Mouse (Mus musculus) mouse trophoblast stem cell (cell line): ENCODE results near the gene Ift81.

Experiments
- in situ Hi-C, 2 experiments: fragments of 300-500 bp; cut with MseI, MboI; formaldehyde crosslinking; loops; 2 replicates in 1 of 2; 3 replicates in 1 of 2; pipeline ENCODE4 v1.15.1; 2025

Gene Ift81

GRCm38 (mm10) chr5:122547810-122548209 lies 66.5 kb downstream of the Ift81 start:
- in situ Hi-C loops = no loop called here

- in situ Hi-C loops = no loop called here
Measured at GRCm38 (mm10) chr5:122547251-122547714, 67.0 kb downstream of the Ift81 start.

GRCm38 (mm10) chr5:122543392-122543791 lies 70.9 kb downstream of the Ift81 start:
- in situ Hi-C loops = no loop called here

DNA sequence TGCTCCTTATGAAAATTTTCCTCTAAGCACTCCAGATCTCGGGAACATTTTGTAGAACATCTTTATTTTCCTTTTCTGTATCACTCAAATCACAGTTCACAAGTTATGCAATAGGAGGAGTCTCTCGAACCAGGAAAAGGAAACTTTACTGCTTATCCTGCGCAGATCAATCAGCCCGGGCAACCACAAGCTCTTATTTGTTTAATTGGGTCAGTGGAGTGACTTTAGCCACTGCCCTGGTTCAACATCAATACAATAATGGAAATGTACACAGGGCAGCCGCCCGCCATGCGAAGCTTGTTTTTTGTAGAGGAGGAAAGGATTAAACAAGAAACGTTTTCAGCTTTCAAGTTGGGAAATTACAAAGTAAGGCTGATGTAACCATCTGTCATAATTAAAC lies 72.4 kb downstream of the Ift81 start:
- in situ Hi-C loops = no loop called here

- in situ Hi-C loops = no loop called here
Measured at GRCm38 (mm10) chr5:122538077-122538476, 76.2 kb downstream of the Ift81 start.

GRCm38 (mm10) chr5:122537654-122538053 lies 76.7 kb downstream of the Ift81 start:
- in situ Hi-C loops = no loop called here

DNA sequence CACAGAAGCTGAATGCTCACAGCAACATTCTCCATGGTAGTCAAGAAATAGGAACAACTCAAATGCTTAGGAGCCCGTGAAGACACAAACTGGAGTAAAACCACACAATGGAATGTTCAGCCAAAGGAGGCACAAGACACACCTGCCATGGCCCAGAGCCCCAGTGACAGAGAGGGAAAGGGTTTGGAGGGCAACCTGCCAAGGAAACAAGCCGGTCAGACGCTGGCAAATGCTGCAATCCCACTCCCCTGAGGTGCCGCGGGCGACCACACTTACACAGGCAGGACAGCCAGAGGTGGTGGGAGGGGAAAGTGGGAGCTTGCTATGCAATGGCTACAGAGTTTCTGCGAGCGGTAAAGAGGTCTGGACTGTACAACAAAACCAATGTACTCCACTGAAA lies 80.4 kb downstream of the Ift81 start:
- in situ Hi-C loops = no loop called here

DNA sequence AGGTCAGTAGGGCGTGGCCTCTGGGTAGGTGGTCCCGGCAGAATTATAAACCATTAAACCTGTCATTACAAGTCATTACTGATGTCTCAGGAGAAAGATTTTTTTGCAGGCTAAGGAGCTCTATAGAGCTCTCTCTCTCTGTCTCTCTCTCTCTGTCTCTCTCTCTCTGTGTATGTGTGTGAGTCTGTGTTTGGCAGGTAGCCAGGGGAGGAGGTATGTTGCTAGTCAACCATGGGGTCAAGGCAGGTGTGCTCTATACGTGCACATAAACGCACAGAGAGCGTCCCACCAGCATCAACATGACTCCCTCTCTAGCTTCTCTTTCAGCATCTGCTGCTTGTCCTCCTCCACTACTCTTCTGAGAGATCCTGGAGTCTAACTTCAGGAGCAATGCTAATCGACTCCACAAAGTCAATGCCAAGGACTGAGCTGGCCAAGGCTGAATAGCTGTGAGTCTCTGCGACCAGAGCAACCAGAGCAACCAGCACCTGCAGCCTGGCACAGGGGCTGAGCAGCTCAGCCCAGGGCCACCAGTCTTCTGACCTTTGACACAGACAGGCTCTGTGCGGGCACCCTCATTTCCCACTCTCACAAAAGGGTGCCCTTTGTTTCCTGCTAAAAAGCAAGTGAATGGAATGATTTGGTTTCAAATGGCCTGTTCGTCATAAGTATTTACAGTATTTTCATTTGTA lies 84.3 kb downstream of the Ift81 start:
- in situ Hi-C loops = no loop called here

GRCm38 (mm10) chr5:122529316-122529715 lies 85.0 kb downstream of the Ift81 start:
- in situ Hi-C loops = no loop called here

- in situ Hi-C loops = no loop called here
Measured at GRCm38 (mm10) chr5:122528591-122528990, 85.7 kb downstream of the Ift81 start.

- in situ Hi-C loops = no loop called here
Measured at GRCm38 (mm10) chr5:122527761-122528160, 86.6 kb downstream of the Ift81 start.

- in situ Hi-C loops = no loop called here
Measured at GRCm38 (mm10) chr5:122526878-122527730, 87.2 kb downstream of the Ift81 start.

- in situ Hi-C loops = no loop called here
Measured at GRCm38 (mm10) chr5:122526405-122526804, 87.9 kb downstream of the Ift81 start.

DNA sequence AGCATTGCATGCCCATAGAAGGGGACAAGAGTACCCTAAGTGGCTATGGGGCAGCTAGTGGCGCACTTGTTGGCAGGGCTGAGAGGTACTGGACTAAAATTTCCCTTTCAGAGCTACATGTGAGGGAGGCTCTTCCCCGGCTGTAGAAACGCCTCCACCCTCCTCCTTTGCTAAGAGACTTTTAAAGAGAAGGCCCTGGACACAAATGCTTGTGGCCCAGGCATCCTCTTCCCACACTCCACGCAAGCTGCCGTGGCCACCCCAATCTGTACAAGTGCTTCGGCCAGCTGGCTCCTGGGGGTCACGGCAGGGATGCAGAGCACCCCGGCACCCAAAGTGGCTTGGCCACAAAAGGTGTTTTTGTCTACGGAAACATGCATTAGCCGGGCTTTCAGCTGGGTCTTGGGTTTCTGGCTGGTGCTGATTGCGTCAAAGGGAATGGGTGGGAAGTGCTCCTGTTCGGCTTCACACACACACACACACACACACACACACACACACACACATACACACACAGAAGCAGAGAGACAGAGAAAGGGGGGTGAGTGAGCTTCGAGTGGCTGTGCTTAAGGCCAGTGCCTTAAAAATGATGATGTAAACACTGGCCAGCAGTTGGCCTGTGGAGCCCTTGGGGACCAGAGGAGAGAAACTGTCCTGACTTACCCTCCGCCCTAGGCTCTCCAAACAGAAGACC lies 88.9 kb downstream of the Ift81 start:
- in situ Hi-C loops = no loop called here

DNA sequence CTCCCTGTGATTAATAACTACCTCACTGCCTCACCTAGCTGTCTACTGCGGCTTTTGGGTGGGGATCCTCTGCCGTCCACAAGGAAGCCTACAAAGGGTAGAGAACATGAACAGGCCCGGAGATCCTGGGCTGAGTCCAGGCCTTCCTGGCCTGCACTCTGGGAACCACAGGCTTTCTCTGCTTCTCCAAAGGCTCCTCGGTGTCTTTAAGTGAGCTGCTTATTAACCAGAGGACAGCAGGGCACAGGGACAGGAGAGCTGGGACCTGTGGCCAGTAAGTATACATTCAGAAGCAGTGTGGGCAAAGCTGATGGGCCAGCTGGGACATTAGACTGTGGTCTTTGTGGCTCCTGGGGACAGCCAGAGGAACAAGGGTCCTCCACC lies 89.5 kb downstream of the Ift81 start:
- in situ Hi-C loops = no loop called here

DNA sequence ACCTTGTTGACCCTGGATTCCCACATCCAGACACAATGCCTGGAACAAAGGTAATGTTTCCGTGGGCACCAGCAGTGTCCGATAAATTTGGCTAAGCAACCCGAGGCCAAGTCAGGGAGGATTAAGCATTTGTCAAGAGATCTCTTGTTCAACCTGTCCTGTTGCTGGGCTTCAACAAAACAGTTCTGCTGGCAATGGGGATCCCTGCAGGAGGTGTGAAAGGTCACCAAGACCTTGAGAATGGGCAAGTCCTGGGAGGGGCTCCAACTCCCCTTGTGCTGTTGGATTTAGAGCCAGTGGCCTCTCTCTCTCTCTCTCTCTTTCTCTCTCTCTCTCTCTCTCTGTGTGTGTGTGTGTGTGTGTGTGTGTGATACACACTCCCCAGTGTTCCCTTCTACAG lies 90.1 kb downstream of the Ift81 start:
- in situ Hi-C loops = no loop called here

GRCm38 (mm10) chr5:122521130-122521473 lies 93.2 kb downstream of the Ift81 start:
- in situ Hi-C loops = no loop called here

GRCm38 (mm10) chr5:122520254-122521129 lies 93.8 kb downstream of the Ift81 start:
- in situ Hi-C loops = no loop called here

DNA sequence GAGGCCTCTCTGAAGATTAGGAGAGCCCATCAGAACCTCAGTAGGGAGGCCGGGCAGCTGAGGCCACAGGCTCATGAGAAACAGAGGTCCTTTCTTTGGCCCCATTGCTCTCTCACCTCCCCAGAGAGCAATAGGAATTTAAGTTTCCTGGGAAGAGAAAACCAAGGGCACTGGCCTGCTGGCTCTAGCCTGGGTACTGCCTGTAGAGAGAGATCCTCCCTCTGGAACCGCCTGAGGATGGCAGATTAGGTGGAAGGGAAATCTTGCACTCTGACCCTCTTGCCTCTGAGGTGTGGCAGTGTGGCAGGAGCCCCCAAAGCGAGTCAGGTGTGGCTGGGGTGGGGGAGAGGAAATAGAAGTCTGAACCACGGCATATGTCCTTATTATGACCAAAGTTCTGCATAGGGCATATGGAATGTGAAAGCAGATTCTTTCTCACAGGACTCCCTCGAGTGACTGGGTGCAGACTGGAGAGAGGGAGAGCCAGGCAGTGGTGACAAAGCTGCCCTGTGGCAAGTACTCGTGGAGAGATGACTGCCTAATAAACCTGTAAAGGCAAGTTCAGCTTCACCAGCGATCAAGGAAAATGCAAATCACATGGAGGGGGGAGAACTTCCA lies 95.2 kb downstream of the Ift81 start:
- in situ Hi-C loops = no loop called here

DNA sequence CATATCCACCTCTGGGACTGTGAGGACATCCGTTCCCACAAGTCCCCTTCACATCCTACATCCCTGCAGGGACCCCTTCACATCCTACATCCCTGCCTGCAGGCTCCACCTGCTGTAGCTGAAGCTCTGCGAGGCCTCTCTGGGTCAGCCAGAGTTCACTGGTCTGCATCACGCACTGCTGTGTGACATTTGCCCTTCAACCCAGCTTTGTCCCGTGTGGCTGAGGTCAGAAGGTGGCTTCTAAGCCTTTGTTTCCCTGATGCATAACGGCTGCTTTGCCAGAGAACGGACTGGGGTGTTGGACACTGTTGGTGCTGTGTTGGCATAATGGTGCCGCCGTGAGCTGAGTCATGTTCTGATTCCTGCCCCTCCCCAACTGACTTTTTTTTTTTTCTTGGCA lies 96.1 kb downstream of the Ift81 start:
- in situ Hi-C loops = no loop called here

DNA sequence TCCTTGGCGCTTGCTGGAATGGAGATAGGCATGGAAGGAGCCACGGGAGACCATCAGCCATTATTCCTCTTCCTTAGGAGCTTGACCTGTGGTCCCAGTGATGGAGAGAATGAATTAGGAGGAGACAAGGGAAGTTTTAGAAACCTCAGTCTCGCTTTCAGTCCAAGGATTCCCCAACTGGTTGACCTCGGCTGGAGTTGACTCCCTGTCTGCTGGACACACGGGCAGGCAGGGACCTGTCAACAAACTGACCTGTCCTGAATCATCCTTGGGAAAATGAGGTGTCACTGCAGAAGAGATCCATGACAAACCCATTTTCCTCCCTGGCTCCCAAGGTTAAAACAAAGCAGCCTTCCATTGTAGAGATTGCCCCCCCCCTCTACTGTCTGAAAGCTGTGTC lies 97.4 kb downstream of the Ift81 start:
- in situ Hi-C loops = no loop called here
